ENCODE assay signal across 8 mouse cellular contexts in the genomic region with DNA sequence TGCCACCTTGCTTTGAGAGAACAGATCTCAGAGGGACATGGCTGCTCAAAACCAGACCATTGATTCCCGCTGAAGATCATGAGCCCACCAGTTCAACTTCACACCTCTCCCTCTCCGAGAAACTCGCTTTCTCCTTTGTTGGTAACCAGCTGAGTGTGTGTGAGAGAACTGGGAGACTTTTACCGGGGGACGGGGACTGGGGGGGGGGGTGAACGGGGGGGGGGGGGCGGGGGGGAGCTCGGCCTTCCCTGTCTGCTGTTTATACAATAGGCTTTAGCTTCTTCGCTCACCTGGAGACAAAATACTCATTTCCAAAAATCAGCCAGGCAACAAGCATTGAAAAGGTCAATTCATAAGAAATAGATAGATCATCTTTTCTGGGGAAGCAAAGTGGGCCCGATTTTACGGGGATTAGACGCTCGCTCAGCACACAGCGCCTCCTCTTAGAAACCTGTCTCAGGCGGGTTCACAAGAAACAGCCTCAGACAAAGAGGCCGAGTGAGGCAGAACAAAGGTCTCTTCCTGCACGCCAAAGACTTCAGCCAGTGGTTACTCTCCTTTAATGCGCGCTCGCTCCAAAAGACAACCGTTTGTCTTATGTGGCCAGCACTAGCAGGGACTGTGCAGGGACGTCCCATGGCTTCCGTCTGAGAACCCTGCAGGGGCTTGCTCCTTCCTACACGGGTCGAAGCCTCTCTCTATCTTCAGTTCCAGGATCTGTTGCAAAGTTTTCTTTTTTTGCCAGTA.
DNase-seq lines count a peak whose midpoint lies in the region; ATAC-seq and TF ChIP-seq lines count a peak whose summit lies in the region.
"Had no signal": no experiment of that assay in that cellular context is flagged by ENCODE, and none has a peak within 500 bp of the region (broad histone marks: within the 10 kb centered on the region; RNA-seq: fewer than 3 reads in every experiment).

No protein-coding gene starts in this region.

- no peak overlapping the region for H3K4me3 ChIP-seq in embryonic facial prominence, embryonic 11.5 days (ENCODE audit: low read depth, low read length)
- no peak overlapping the region for H3K4me3 ChIP-seq in intestine, embryonic 15.5 days (replicated peaks)
- H3K4me3 ChIP-seq in midbrain, embryonic 11.5 days (ENCODE audit: low read depth, low read length) = no peak overlapping the region

- TF ChIP-seq CTCF in brain, embryonic 14.5 days (IDR thresholded peaks at IDR 0.05; ENCODE audit: borderline replicate concordance, extremely low read depth, insufficient read depth, insufficient read length) = no peak

- no peaks in the 10 kb centered on the region for H3K36me3 ChIP-seq in embryonic facial prominence, embryonic 11.5 days (replicated peaks; ENCODE audit: control insufficient read depth, insufficient read depth, low read depth, low read length)
- no peaks in the 10 kb centered on the region for H3K36me3 ChIP-seq in intestine, embryonic 15.5 days
- no peaks in the 10 kb centered on the region for H3K36me3 ChIP-seq in midbrain, embryonic 11.5 days (ENCODE audit: control insufficient read depth, insufficient read depth, low read length)

- H3K9me3 ChIP-seq in embryonic facial prominence, embryonic 11.5 days (replicated peaks; ENCODE audit: control insufficient read depth, low read length) = no peaks in the 10 kb centered on the region
- H3K9me3 ChIP-seq in intestine, embryonic 15.5 days = no peaks in the 10 kb centered on the region
- H3K9me3 ChIP-seq in midbrain, embryonic 11.5 days (ENCODE audit: control insufficient read depth, low read length) = no peaks in the 10 kb centered on the region

- no peak for TF ChIP-seq POLR2A in brain, embryonic 14.5 days (IDR thresholded peaks at IDR 0.05; ENCODE audit: borderline replicate concordance, extremely low read depth, insufficient read depth, insufficient read length, poor library complexity, severe bottlenecking)

- ATAC-seq in embryonic facial prominence, embryonic 11.5 days (replicated peaks; ENCODE audit: insufficient number of reproducible peaks, low FRiP score, low TSS enrichment, low read depth) = peak; percentile 48; the same call in 1 of the 2 replicates
- ATAC-seq in intestine, embryonic 15.5 days = peak; percentile 59; the same call in 1 of the 2 replicates
- ATAC-seq in midbrain, embryonic 11.5 days (ENCODE audit: low FRiP score) = peak; percentile 82
- no peak for ATAC-seq in megakaryocyte progenitor cell, adult 5-6 weeks (replicated peaks; ENCODE audit: poor library complexity)

- peak; percentile 79 for DNase-seq in brain, embryonic 14.5 days (ENCODE audit: low read depth)
- DNase-seq in embryonic facial prominence, embryonic 11.5 days (ENCODE audit: low spot score) = peak; percentile 52
- peak; percentile 96 for DNase-seq in midbrain, embryonic 11.5 days (ENCODE audit: low spot score, missing footprints)
- no peak for DNase-seq in c-Kit-positive CD71-positive TER-119-positive erythroid progenitor cells, embryonic 14.5 days (ENCODE audit: low spot score)
- no peak for DNase-seq in adrenal gland, postnatal 25 days

- no peaks in the 10 kb centered on the region for H3K4me1 ChIP-seq in embryonic facial prominence, embryonic 11.5 days (ENCODE audit: control insufficient read depth, insufficient read depth, low read length)
- H3K4me1 ChIP-seq in intestine, embryonic 15.5 days (replicated peaks) = peaks cover 6% of the 10 kb centered on the region; the same call in 1 of the 2 replicates
- H3K4me1 ChIP-seq in midbrain, embryonic 11.5 days (ENCODE audit: control insufficient read depth, insufficient read depth, low read length) = peaks cover 21% of the 10 kb centered on the region

- peak overlapping the region; percentile 11 for H3K4me2 ChIP-seq in embryonic facial prominence, embryonic 11.5 days (ENCODE audit: low read depth, low read length)
- peak overlapping the region; percentile 45 for H3K4me2 ChIP-seq in intestine, embryonic 15.5 days (replicated peaks)
- peak overlapping the region; percentile 37 for H3K4me2 ChIP-seq in midbrain, embryonic 11.5 days

- no peaks in the 10 kb centered on the region for H3K27me3 ChIP-seq in embryonic facial prominence, embryonic 11.5 days (ENCODE audit: control insufficient read depth, insufficient read depth, low read length)
- no peaks in the 10 kb centered on the region for H3K27me3 ChIP-seq in intestine, embryonic 15.5 days (replicated peaks)
- no peaks in the 10 kb centered on the region for H3K27me3 ChIP-seq in midbrain, embryonic 11.5 days (ENCODE audit: control insufficient read depth, insufficient read depth, low read length)

- H3K9ac ChIP-seq in embryonic facial prominence, embryonic 11.5 days (replicated peaks; ENCODE audit: low read length) = peak overlapping the region; percentile 55
- H3K9ac ChIP-seq in intestine, embryonic 15.5 days = no peak overlapping the region
- H3K9ac ChIP-seq in midbrain, embryonic 11.5 days (ENCODE audit: low read length) = peak overlapping the region; percentile 46; the same call in 1 of the 2 replicates
- H3K9ac ChIP-seq: liver, embryonic 14.5 days had no signal

- no peak overlapping the region for H3K27ac ChIP-seq in embryonic facial prominence, embryonic 11.5 days (replicated peaks; ENCODE audit: low read depth, low read length)
- no peak overlapping the region for H3K27ac ChIP-seq in intestine, embryonic 15.5 days
- H3K27ac ChIP-seq in midbrain, embryonic 11.5 days (ENCODE audit: low read depth, low read length) = peak overlapping the region; percentile 58
- H3K27ac ChIP-seq: liver, embryonic 14.5 days had no signal

- 4% methylated on average over 21 of the region's 25 CpGs for WGBS in embryonic facial prominence, embryonic 11.5 days
- WGBS in intestine, embryonic 15.5 days = 16% methylated on average over 25 of the region's 25 CpGs
- 2% methylated on average over 22 of the region's 25 CpGs for WGBS in midbrain, embryonic 11.5 days

Comparison
In these comparisons a context has a peak if more than half of its experiments do, and no peak if none do; other contexts are left out.
1. DNase-seq: peak in brain, embryonic 14.5 days (single experiment), embryonic facial prominence, embryonic 11.5 days (single experiment) and midbrain, embryonic 11.5 days (single experiment); none in c-Kit-positive CD71-positive TER-119-positive erythroid progenitor cells, embryonic 14.5 days (single experiment) and adrenal gland, postnatal 25 days (single experiment).
2. Peak in every context shown above with its lines, with median percentiles within 50 percentile points of each other: H3K4me2 ChIP-seq.